Mouse (Mus musculus): Measurements from ENCODE around the gene Cyp26c1.

Cyp26c1 gene

GRCm38 (mm10) chr19:37698273-37699160, 13.1 kb downstream of the Cyp26c1 start:
- ATAC-seq (ENCODE audit: insufficient number of reproducible peaks, low FRiP score, low TSS enrichment): no peak

- no peak for ATAC-seq (ENCODE audit: insufficient number of reproducible peaks, low FRiP score, low TSS enrichment)
These were observed 14.3 kb downstream of the Cyp26c1 start for GRCm38 (mm10) chr19:37699711-37700110.

DNA sequence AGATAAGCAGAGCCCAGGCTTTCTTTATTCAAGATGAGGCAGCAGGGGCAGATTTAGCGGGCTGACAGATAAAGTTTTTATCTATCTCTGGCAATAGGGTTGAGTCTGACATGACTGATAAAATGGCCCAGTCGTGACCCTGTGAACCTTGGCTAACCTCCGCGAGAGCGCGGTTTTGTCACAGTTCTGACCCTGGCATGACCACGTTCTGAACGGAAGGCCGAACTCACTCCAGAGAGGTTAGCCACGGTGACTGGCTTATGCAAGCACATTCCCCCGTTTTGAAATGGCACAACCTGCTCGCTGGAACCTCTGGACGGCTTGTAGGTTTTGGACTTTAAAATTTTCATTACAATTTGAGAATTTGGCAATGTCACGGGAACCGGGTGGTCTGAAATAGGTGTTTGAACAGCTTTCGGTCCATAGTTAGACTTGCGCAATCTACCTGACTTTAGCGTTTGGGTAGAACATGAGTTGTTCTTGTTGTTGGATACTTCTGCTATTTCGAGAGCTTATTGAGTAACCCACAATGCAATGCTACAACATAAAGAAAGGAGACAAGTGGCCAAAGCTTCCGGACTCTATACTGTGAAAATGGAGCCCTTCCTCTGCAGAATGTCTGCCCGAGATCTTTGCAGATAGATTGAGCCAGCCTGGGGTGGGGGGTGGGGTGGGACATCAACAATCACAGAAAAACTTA, 17.1 kb downstream of the Cyp26c1 start:
- no peak for ATAC-seq (ENCODE audit: insufficient number of reproducible peaks, low FRiP score, low TSS enrichment)

DNA sequence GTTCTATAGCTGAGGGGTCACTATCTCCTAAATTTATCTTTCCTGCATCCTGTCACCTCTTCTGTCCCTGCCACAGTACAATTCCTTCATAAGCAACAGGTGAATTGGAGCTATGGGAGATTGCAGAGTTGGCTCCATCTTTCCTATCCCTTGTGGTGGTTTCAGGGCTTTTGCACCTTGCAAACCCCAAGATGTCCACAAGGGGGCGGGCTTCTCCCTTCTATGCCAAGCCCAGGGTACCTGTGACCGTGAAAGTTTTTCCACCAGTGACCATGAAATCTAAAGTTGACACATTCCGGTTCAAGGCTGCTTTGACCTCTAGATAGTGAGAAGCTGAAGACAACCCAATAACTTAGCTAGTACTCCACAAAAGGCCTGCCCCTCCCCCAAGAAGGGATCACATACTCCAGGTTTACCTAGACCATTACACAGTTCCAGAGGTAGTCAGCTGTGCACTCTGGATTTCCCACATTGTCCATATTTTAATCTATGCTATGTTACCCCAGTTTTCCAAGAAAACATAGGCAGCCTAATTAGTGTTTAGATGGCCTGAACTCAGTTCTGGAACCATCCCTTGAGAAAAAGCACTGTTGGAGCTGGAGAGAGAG, 18.6 kb downstream of the Cyp26c1 start:
- ATAC-seq (ENCODE audit: insufficient number of reproducible peaks, low FRiP score, low TSS enrichment): no peak; the same call in 1 of the 2 replicates

DNA sequence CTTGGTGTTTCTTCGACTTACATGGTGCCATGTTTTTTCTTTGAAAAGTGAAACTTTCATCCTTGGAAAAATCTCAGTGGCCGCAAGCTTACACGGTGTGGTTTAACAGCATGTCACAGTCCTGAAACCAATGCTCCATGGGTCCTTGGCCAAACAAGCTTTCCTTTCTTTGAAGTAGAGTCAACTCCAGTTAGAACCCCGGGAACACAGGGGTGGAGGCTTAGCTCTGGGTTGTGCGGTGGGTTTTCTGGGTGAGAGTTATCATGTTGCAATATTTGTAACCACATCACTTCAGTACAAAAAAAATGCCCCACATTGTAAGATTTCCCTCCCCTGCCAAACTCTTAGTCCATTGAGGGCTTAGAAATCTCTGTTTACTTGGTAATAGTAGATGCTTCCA, 20.3 kb downstream of the Cyp26c1 start:
- ATAC-seq (ENCODE audit: insufficient number of reproducible peaks, low FRiP score, low TSS enrichment): no peak

DNA sequence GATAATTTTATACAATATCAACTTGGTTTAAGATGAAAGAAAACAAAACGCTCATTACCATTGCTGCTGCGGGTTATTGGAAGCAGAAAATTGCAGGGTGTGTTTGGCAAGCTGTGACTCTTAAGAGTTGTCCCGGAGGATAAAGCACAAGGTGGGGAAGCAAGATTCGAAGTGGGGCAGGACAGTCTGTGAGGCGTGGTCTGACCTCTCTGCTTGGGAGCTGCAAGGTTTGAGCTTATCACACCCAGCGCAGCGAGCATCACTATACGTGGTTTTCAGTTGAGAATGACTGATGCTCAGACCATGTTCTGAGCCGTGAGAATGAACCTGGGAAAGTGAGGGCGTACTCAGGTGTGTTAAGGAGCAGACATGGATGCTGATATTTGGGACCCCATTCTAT, 29.3 kb downstream of the Cyp26c1 start:
- ATAC-seq (ENCODE audit: insufficient number of reproducible peaks, low FRiP score, low TSS enrichment): no peak

GRCm38 (mm10) chr19:37715980-37716379, 30.6 kb downstream of the Cyp26c1 start:
- ATAC-seq (ENCODE audit: insufficient number of reproducible peaks, low FRiP score, low TSS enrichment): no peak

- no peak for ATAC-seq (ENCODE audit: insufficient number of reproducible peaks, low FRiP score, low TSS enrichment)
These were observed 31.3 kb downstream of the Cyp26c1 start for GRCm38 (mm10) chr19:37716524-37717175.

DNA sequence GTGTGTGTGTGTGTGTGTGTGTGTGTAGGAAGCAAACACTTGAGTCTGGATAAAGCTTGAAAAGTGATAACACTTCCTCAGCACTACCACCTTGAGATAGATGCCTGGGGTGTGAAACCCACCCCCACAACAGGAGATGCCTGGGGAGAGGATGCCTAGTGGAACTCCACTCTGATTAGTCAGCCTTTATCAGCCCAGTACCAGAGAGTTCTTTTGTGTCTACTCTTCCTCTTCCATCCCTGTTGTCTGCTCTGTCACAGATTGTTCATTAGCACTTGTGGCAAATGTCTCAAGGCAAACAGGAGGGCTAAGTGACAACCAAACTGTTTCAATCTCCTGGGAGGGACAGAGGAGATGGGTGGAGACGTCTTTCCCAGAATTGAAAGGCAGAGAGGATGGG, 33.8 kb downstream of the Cyp26c1 start:
- no peak for ATAC-seq (ENCODE audit: insufficient number of reproducible peaks, low FRiP score, low TSS enrichment)

DNA sequence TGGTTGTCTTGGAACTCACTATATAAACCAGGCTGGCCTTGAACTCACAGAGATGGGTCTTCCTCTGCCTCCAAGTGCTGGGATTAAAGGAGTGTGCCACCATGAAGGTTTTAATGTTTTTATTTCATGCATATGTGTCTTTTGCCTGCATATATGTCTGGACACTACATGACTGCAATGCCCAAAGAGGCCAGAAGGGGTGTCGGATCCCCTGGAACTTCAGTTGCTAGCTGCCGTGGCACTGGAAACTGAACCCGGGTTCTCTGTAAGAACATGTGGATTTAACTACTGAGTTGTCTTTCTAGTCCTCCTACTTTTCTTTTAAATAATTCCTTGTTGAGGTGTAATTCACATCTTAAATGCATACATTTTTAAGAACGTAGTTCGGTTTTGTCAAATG, 39.2 kb downstream of the Cyp26c1 start:
- no peak for ATAC-seq (ENCODE audit: insufficient number of reproducible peaks, low FRiP score, low TSS enrichment)

GRCm38 (mm10) chr19:37726585-37726984, 41.2 kb downstream of the Cyp26c1 start:
- peak; percentile 71; the same call in 1 of the 2 replicates for ATAC-seq (ENCODE audit: insufficient number of reproducible peaks, low FRiP score, low TSS enrichment)

DNA sequence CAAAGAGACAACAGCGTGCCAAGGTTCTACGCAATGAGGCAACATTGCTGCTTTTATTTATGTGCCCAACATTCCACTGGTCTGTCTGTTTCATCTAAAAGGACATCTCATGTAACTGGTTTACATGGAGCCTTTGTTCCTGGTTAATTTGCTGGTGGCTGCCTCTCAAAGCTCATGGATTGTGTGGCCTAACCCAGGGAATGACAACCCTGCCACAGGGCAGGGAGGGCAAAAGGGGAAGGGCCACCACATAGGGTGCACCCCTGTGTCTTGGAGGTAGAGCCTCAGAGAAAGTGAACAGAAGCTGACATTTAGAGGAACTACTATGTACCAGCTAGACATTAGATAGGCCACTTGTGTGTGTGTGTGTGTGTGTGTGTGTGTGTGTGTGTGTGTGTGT, 42.0 kb downstream of the Cyp26c1 start:
- no peak for ATAC-seq (ENCODE audit: insufficient number of reproducible peaks, low FRiP score, low TSS enrichment)

DNA sequence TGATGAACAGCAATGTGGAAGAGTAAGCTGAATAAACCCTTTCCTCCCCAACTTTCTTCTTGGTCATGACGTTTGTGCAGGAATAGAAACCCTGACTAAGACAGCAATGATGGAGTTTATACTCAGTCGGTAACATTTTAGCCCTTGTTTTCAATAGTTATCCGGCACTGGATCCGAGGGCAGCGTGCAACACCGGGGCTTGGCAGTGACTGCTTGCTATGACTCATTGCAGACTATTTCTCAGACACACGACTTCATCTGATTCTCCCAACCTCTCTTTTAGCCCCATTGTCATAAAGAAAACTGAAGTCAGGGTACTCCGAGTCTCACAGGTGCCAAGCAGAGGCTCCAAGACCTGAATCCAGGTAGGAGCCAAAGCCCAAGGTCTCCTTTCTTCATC, 50.0 kb downstream of the Cyp26c1 start:
- no peak for ATAC-seq (ENCODE audit: insufficient number of reproducible peaks, low FRiP score, low TSS enrichment)

DNA sequence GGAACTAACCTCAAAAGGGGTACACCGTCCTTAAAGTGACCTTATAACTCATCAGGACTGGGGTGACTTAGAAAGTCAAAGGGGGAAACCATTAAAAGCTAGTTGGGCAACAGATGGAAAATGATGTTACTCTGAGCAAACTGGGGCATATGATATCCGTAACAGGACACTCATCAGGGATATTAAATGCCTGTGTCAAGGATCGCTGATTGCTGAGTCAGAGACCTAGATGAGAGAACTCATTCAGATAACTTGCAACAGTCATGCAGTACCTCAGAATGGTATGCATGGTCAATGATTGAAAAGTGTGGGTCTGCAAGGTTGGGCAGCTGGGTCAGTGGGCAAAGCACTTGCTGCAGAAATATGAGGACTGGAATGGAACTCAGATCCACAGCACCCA, 53.2 kb downstream of the Cyp26c1 start:
- ATAC-seq (ENCODE audit: insufficient number of reproducible peaks, low FRiP score, low TSS enrichment): no peak

DNA sequence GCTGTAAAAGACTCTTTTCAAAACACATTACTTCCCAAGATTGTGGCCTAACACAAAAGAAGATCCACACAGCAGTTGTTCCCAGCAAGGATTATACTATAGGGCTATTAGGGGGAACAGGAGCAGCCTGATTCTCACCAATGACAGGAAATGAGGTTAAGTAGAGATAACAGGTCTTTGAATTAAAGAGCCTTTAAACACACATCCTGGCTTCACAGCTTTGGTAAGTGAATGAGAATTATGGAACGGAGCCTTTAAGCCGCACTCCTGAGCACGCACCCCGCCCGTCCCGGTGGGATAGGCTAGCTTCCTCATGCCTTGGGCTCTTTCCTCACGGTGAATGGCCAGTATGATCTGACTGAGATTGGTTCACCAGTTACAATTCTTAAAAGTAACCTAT, 54.7 kb downstream of the Cyp26c1 start:
- ATAC-seq (ENCODE audit: insufficient number of reproducible peaks, low FRiP score, low TSS enrichment): no peak
